Mouse (Mus musculus) midbrain, embryonic 14.5 days (tissue): ENCODE results near the gene Maml3. TPM values are rescaled to one million over a fixed set of nuclear protein-coding genes. Genes with fewer than 3 reads are reported as not detected.

Experiments used
- ATAC-seq: fragments of 200-750 bp; cut with Nextera tagmentation; 2 replicates; pipeline ENCODE4 v1.8.0; 2017; ENCODE audit warnings: moderate number of reproducible peaks, moderate library complexity; ENCODE audit not compliant: low FRiP score, low TSS enrichment
- DNase-seq: peaks from one replicate; pipeline ENCODE4 v3.0.0-alpha.2; 2015
- H3K27ac ChIP-seq: fragments of 300-500 bp; sonication (generic); replicated peaks from 2 replicates; pipeline ENCODE4 v1.5.1; 2014; ENCODE audit warnings: mild to moderate bottlenecking, low read depth, low read length, moderate library complexity
- H3K27me3 ChIP-seq: fragments of 300-500 bp; sonication (generic); 2 replicates; pipeline ENCODE4 v1.6.1; 2014; ENCODE audit warnings: low read length, control low read depth, mixed read lengths; ENCODE audit not compliant: control insufficient read depth, insufficient read depth
- H3K36me3 ChIP-seq: fragments of 300-500 bp; sonication (generic); 2 replicates; pipeline ENCODE4 v1.6.1; 2014; ENCODE audit warnings: low read length, control low read depth; ENCODE audit not compliant: control insufficient read depth, insufficient read depth
- H3K4me1 ChIP-seq: fragments of 300-500 bp; sonication (generic); 2 replicates; pipeline ENCODE4 v1.6.1; 2014; ENCODE audit warnings: mild to moderate bottlenecking, antibody characterized with exemption, low read length, control low read depth; ENCODE audit not compliant: control insufficient read depth, insufficient read depth
- H3K4me2 ChIP-seq: fragments of 300-500 bp; sonication (generic); 2 replicates; pipeline ENCODE4 v1.6.1; 2014; ENCODE audit warnings: mild to moderate bottlenecking, low read length, moderate library complexity
- H3K4me3 ChIP-seq: fragments of 300-500 bp; sonication (generic); replicated peaks from 2 replicates; pipeline ENCODE4 v1.5.1; 2014; ENCODE audit warnings: low read depth, low read length
- H3K9ac ChIP-seq: fragments of 300-500 bp; sonication (generic); replicated peaks from 2 replicates; pipeline ENCODE4 v1.6.1; 2014; ENCODE audit warnings: mild to moderate bottlenecking, low read length, moderate library complexity
- H3K9me3 ChIP-seq: fragments of 300-500 bp; sonication (generic); 2 replicates; pipeline ENCODE4 v1.6.1; 2016; ENCODE audit warnings: low read length, control low read depth, mixed read lengths; ENCODE audit not compliant: control insufficient read depth
- WGBS: fragments of 180-500 bp; shearing (Covaris S2); extraction: QIAGEN DNeasy Blood & Tissue Kit; methylation state at CpG from one replicate; pipeline ENCODE4 v1.1.7; 2014; 5-methylcytosine and 5-hydroxymethylcytosine counted together
- polyA plus RNA-seq: library from polyadenylated mRNA; unstranded; fragments of >200 nt; fragmentation: Nextera tagmentation; extraction: Ambion mirVana; gene quantifications from 2 replicates; pipeline ENCODE4 v1.2.1, GENCODE M21; 2014

The Maml3 gene
- polyA plus RNA-seq, 1 experiment from 2014 or later: 10.3 TPM

DNA sequence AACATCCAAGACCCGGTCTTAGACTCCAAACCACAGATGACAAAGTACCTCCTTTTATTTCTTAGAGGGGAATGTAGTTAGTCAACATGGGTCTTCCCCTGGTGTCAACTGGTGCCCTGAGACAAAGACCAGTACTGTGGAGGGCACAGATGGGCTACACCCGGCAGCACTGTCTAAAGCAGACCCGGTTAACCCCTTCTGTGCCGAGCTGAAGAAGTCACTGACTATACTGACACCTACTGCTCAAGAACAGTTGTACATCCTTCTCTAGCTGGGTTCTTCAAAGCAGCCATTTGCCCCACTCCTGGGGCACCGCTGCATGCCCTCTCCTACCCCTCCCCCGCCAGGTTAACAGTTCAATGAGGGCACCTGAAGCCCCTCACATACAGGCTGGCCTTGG, 95.6 kb downstream of the Maml3 start:
- DNase-seq: peak; percentile 86
- Histone ChIP-seq H3K27ac (peak overlapping the region; percentile 73), H3K27me3 (no peaks in the 10 kb centered on the region), H3K36me3 (no peaks in the 10 kb centered on the region), H3K4me2 (peak overlapping the region; percentile 24; the same call in 1 of the 2 replicates), H3K9me3 (no peaks in the 10 kb centered on the region), H3K4me1 (peaks cover 31% of the 10 kb centered on the region), H3K9ac (peak overlapping the region; percentile 16; the same call in 1 of the 2 replicates), H3K4me3 (no peak overlapping the region)
- ATAC-seq: peak; percentile 60
- 21% methylated on average over 6 of the region's 6 CpGs for WGBS

GRCm38 (mm10) chr3:52007602-52008252, 97.1 kb downstream of the Maml3 start:
- peak overlapping the region; percentile 96 for H3K27ac ChIP-seq
- H3K4me1 ChIP-seq: peaks cover 31% of the 10 kb centered on the region
- ATAC-seq: peak; percentile 94

GRCm38 (mm10) chr3:52006721-52007330, 98.0 kb downstream of the Maml3 start:
- peaks cover 31% of the 10 kb centered on the region for H3K4me1 ChIP-seq
- WGBS: 35% methylated on average over 9 of the region's 9 CpGs

More at GRCm38 (mm10) chr3:52007602-52008252, 97.1 kb downstream of the Maml3 start:
- Histone ChIP-seq H3K36me3 (no peaks in the 10 kb centered on the region), H3K27me3 (no peaks in the 10 kb centered on the region), H3K9me3 (no peaks in the 10 kb centered on the region), H3K4me3 (peak overlapping the region; percentile 24), H3K4me2 (peak overlapping the region; percentile 55), H3K9ac (peak overlapping the region; percentile 55)
- DNase-seq: peak; percentile 96
- WGBS: under 1% methylated on average over 21 of the region's 21 CpGs

GRCm38 (mm10) chr3:52003663-52004062, 101.2 kb downstream of the Maml3 start:
- 94% methylated on average over 6 of the region's 6 CpGs for WGBS

More at GRCm38 (mm10) chr3:52006721-52007330, 98.0 kb downstream of the Maml3 start:
- Histone ChIP-seq H3K9me3 (no peaks in the 10 kb centered on the region), H3K27ac (peak overlapping the region; percentile 96), H3K36me3 (no peaks in the 10 kb centered on the region), H3K4me2 (peak overlapping the region; percentile 55), H3K9ac (peak overlapping the region; percentile 55), H3K27me3 (no peaks in the 10 kb centered on the region), H3K4me3 (peak overlapping the region; percentile 24)
- DNase-seq (peak; percentile 59), ATAC-seq (no peak)

DNA sequence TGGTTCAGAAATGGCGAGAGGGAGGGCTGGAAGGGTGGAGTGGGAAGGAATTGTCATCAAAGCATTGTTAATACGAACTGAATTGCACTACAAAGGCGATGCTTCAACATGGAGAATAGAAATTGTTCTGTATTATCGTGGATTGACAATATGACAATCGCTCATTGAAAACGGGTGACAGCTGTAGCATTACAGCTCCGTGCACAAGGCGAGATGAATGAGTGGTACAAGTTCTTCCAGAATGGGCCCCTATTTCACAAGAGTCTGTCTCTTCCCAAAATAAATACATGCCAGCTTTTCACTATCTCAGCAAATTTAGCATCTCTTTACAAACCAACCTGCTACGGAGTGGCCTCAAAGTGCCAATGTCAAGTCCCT, 103.4 kb downstream of the Maml3 start:
- DNase-seq (no peak), ATAC-seq (no peak)
- 30% methylated on average over 9 of the region's 9 CpGs for WGBS
- Histone ChIP-seq H3K4me2 (no peak overlapping the region), H3K4me1 (peaks cover 15% of the 10 kb centered on the region), H3K4me3 (no peak overlapping the region), H3K36me3 (no peaks in the 10 kb centered on the region), H3K9ac (no peak overlapping the region), H3K27me3 (no peaks in the 10 kb centered on the region), H3K27ac (no peak overlapping the region), H3K9me3 (no peaks in the 10 kb centered on the region)

More at GRCm38 (mm10) chr3:52003663-52004062, 101.2 kb downstream of the Maml3 start:
- no peaks in the 10 kb centered on the region for H3K9me3 ChIP-seq
- no peaks in the 10 kb centered on the region for H3K27me3 ChIP-seq
- peaks cover 21% of the 10 kb centered on the region for H3K4me1 ChIP-seq
- no peaks in the 10 kb centered on the region for H3K36me3 ChIP-seq
- H3K27ac ChIP-seq: no peak overlapping the region
- ATAC-seq: no peak
- no peak overlapping the region for H3K4me3 ChIP-seq
- no peak overlapping the region for H3K9ac ChIP-seq
- no peak overlapping the region for H3K4me2 ChIP-seq
- DNase-seq: no peak

- Histone ChIP-seq H3K27ac (no peak overlapping the region), H3K9me3 (no peaks in the 10 kb centered on the region), H3K27me3 (no peaks in the 10 kb centered on the region), H3K4me2 (no peak overlapping the region), H3K9ac (no peak overlapping the region), H3K4me3 (no peak overlapping the region), H3K36me3 (no peaks in the 10 kb centered on the region), H3K4me1 (peaks cover 11% of the 10 kb centered on the region; the same call in 1 of the 2 replicates)
- DNase-seq (no peak), ATAC-seq (no peak)
- WGBS: 78% methylated on average over 10 of the region's 10 CpGs
Measured at GRCm38 (mm10) chr3:52000871-52001517, 103.9 kb downstream of the Maml3 start.

GRCm38 (mm10) chr3:51999671-52000437, 105.0 kb downstream of the Maml3 start:
- Histone ChIP-seq H3K4me2 (no peak overlapping the region), H3K4me1 (peaks cover 7% of the 10 kb centered on the region; the same call in 1 of the 2 replicates), H3K9me3 (no peaks in the 10 kb centered on the region), H3K27ac (no peak overlapping the region), H3K4me3 (no peak overlapping the region), H3K36me3 (no peaks in the 10 kb centered on the region), H3K27me3 (no peaks in the 10 kb centered on the region), H3K9ac (no peak overlapping the region)
- no peak for ATAC-seq
- 93% methylated on average over 21 of the region's 21 CpGs for WGBS
- no peak for DNase-seq
